Mouse (Mus musculus) megakaryocyte-erythroid progenitor cell, adult 5-6 weeks (primary cell): ENCODE results near the gene Slc22a8. TPM values are rescaled to one million over a fixed set of nuclear protein-coding genes. Genes with fewer than 3 reads are reported as not detected.

Experiments used
- ATAC-seq: replicated peaks from 2 replicates; pipeline ENCODE4 v1.8.0; 2016; ENCODE audit warnings: mild to moderate bottlenecking, inconsistent platforms; ENCODE audit not compliant: severe bottlenecking, poor library complexity, low FRiP score, low TSS enrichment
- total RNA-seq, 2 experiments: library from RNA; stranded (forward) in 1 of 2; stranded (reverse) in 1 of 2; fragments of 200-1000, 215-1000 nt in 1 of 2; fragments of >200 nt in 1 of 2; fragmentation: Nextera tagmentation in 1 of 2; gene quantifications; 2 replicates each; pipeline ENCODE4 v1.2.3; 2014 to 2017

Gene Slc22a8
- total RNA-seq, 2 experiments from 2014 or later, result not detected

- no peak for ATAC-seq
Observed at GRCm38 (mm10) chr19:8593833-8594232, 2.8 kb downstream of the Slc22a8 start.

GRCm38 (mm10) chr19:8594518-8594917 lies 3.5 kb downstream of the Slc22a8 start:
- ATAC-seq, result no peak

- no peak for ATAC-seq
Observed at GRCm38 (mm10) chr19:8597269-8597668, 6.2 kb downstream of the Slc22a8 start.

GRCm38 (mm10) chr19:8599229-8599628 lies 8.2 kb downstream of the Slc22a8 start:
- ATAC-seq, result no peak

- ATAC-seq, result no peak
Observed at GRCm38 (mm10) chr19:8601922-8602321, 10.9 kb downstream of the Slc22a8 start.

GRCm38 (mm10) chr19:8602914-8603313 lies 11.9 kb downstream of the Slc22a8 start:
- ATAC-seq, result peak; percentile 82

- ATAC-seq, result no peak
Observed at GRCm38 (mm10) chr19:8604536-8605240, 13.6 kb downstream of the Slc22a8 start.

- peak; percentile 84 for ATAC-seq
Observed at GRCm38 (mm10) chr19:8605241-8605558, 14.1 kb downstream of the Slc22a8 start.

- no peak for ATAC-seq
Observed at GRCm38 (mm10) chr19:8611358-8612123, 20.5 kb downstream of the Slc22a8 start.

- no peak for ATAC-seq
Observed at GRCm38 (mm10) chr19:8613111-8613510, 22.1 kb downstream of the Slc22a8 start.

- no peak for ATAC-seq
Observed at GRCm38 (mm10) chr19:8614343-8614742, 23.3 kb downstream of the Slc22a8 start.

- ATAC-seq, result no peak
Observed at GRCm38 (mm10) chr19:8616314-8616713, 25.3 kb downstream of the Slc22a8 start.

- no peak for ATAC-seq
Observed at GRCm38 (mm10) chr19:8617904-8618303, 26.9 kb downstream of the Slc22a8 start, which contains the start of gene Slc22a6. Gene Slc22a6 (plus strand): TSS chr19:8618039.

- no peak for ATAC-seq
Observed at GRCm38 (mm10) chr19:8621098-8621497, 30.0 kb downstream of the Slc22a8 start.

GRCm38 (mm10) chr19:8630249-8630648 lies 39.2 kb downstream of the Slc22a8 start:
- ATAC-seq, result no peak

GRCm38 (mm10) chr19:8630826-8631225 lies 39.8 kb downstream of the Slc22a8 start:
- ATAC-seq, result no peak

GRCm38 (mm10) chr19:8632029-8632428 lies 41.0 kb downstream of the Slc22a8 start:
- ATAC-seq, result peak; percentile 55

GRCm38 (mm10) chr19:8642086-8642485 lies 51.0 kb downstream of the Slc22a8 start:
- ATAC-seq, result no peak

GRCm38 (mm10) chr19:8646393-8646792 lies 55.3 kb downstream of the Slc22a8 start:
- ATAC-seq, result no peak

- no peak for ATAC-seq
Observed at GRCm38 (mm10) chr19:8655833-8656232, 64.8 kb downstream of the Slc22a8 start.

GRCm38 (mm10) chr19:8656341-8656740 lies 65.3 kb downstream of the Slc22a8 start:
- ATAC-seq, result no peak
